Mouse (Mus musculus) ovary, postnatal 10 days (tissue): ENCODE results near the gene Tcaf3.

ENCODE experiments used
- DNase-seq: peaks from one replicate; pipeline ENCODE4 v3.0.0; 2022; ENCODE audit warnings: low spot score

Gene Tcaf3

GRCm38 (mm10) chr6:42542036-42543031, 55.2 kb downstream of the Tcaf3 start:
- no peak for DNase-seq

- DNase-seq, result no peak
Measured at GRCm38 (mm10) chr6:42540681-42541080, 56.8 kb downstream of the Tcaf3 start.

GRCm38 (mm10) chr6:42539711-42540110, 57.8 kb downstream of the Tcaf3 start:
- no peak for DNase-seq
